Mouse (Mus musculus) kidney, adult 9 months (tissue): ENCODE measurements around the gene A630095N17Rik.

Experiments used
- DNase-seq: peaks from one replicate; pipeline ENCODE4 v3.0.0; 2022

The A630095N17Rik gene

GRCm38 (mm10) chr1:75213096-75213495 is 18.8 kb downstream of the A630095N17Rik start:
- no peak for DNase-seq

GRCm38 (mm10) chr1:75212542-75212941 is 19.4 kb downstream of the A630095N17Rik start:
- DNase-seq = peak; percentile 38

GRCm38 (mm10) chr1:75211141-75211708 is 20.7 kb downstream of the A630095N17Rik start:
- DNase-seq = peak; percentile 61

DNA sequence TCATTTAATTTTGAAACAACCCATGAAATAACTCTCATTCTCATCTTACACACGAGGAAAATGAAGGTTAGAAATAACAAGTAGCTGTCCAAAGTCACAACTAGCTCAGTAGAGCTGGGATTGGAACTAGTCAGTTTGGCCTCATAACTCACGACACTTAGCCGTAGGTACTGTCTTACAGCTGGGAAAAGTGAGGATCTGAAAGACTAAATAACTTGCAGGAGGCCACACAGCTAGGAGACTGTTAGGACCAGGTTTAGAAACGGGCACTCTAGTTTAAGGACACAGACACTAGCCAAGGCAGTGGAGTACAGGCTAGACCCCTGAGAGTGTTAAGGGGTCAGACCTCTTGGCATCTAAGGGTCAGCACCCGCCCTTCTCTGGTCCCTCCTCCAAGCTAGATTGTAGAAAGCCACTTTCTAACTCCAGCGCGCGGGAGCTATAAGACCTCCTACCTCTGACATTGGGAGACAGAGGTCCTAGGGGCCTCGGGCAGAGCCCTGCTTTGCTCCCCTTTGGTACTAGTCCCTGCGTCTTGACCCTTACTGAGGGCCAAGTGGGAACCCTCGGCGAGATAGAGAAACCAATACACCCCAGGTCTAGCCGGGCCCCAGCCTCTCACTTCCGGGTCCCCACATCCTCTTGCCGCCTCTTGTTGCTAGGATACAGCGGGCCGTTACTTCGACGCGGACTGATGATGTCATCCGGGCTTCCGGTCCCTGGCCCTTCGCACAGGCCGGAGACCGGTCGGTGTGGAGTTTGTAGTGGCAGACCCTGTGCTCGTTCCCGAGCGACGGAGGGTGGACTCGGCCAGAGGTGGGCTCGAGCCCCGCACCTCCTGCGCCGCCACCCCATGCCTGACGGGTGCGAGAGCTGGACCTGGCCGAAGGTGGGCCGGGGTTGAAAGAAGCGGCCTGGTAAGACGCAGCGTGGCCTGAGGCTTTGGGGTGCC is 21.5 kb downstream of the A630095N17Rik start, which contains the start of the genes Glb1l and Stk16:
Gene Glb1l, minus strand, starts transcription at position 678 of the 952 bp plus-strand sequence.
Gene Stk16, plus strand, starts transcription at position 703 of the 952 bp plus-strand sequence.
- peak; percentile 97 for DNase-seq

DNA sequence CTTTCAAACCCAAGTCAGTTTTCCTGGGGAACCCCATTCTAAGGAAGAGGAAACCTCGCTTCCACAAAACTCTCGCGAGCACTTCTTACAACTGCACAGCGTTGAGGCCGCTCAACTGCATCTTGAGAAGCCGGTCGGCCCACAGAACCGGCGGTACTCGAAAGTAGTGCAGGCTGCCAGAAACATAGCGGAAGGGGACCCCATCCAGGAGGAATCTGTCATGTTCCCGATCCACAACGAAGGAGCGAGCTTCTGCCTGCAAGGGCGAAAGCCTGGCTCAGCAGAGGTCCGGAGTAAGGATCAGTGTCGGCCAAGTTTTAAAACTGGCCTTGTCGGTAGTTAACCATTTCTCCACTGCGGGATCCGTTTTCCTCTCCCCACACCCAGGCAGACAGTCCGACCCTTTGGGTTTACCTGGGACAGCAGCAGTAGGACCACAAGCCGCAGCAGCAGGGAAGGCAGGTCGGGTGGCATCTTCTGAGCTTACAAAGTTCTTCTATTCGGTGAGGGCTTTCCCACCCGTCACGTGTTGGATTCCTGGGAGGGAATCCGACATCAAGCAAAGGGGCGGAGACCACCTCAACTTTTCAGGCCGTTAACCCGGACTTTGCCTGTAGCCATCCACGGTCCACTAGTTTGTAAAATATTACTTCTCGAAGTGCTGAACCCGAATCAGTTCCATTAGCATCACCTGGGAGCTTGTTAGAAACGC is 22.8 kb downstream of the A630095N17Rik start:
- DNase-seq = peak; percentile 95

GRCm38 (mm10) chr1:75201236-75201635 is 30.7 kb downstream of the A630095N17Rik start:
- DNase-seq = peak; percentile 86

- peak; percentile 70 for DNase-seq
Observed at GRCm38 (mm10) chr1:75192452-75192851, 39.5 kb downstream of the A630095N17Rik start.

GRCm38 (mm10) chr1:75191622-75192402 is 40.1 kb downstream of the A630095N17Rik start, which contains the start of the genes Ankzf1 and Atg9a:
Gene Ankzf1, plus strand, starts transcription at chr1:75192151.
Gene Atg9a, minus strand, starts transcription at chr1:75192196.
- DNase-seq = peak; percentile 99

DNA sequence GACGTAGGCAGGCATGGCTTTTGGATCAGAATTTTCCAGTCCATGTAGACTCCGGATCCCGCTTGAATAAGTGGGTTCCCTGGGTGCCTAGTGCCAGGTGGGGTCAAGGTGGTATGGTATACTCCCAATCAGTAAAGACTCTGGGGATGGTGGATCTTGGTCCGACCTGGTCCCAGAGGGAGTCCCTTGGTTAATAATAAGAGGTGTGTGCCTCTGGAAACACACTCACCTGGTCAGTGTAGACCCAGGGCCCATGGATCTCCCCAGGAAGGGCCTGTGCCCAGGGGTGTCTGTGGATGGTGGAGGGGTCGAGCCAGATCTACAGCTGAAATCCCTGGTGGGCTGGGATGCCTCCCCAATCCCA is 40.7 kb downstream of the A630095N17Rik start:
- peak; percentile 30 for DNase-seq

DNA sequence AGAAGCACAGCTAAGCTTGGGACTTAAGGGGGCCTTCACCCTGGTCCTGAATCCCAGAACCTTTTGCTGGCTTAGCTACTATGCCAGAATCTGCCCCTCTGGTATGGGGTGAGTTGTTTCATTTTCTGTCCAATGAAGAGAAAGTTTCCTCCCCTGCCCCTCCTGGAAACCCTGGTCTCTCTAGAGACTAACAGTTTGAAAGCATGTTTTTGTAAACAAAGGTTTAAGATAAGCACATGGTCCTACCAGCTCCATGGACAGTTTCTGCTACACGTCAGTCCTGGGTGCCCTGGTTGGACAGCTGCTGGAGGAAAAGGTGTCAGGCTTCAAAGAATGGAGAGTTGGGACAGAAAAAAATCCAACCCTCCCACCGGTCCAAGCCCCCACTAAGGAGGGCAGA is 41.3 kb downstream of the A630095N17Rik start:
- DNase-seq = no peak

GRCm38 (mm10) chr1:75187914-75188483 is 43.9 kb downstream of the A630095N17Rik start:
- DNase-seq = no peak

DNA sequence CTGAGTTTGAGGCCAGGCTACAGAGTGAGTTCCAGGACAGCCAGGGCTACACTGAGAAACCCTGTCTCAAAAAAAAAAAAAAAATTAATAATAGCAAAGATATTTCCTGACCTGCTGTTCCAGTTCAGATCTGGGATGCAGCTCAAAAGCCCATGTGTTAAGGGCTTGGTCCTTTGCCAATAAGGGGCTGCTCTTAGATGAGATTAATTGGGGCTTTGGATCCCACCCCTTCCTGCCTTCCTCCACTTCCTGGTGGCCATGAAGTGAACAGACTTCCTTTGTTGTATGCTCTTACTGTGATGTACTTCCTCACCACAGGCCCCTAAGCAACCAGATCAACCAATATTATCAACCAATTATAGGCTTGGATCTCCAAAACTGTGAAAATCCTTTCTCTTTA is 44.8 kb downstream of the A630095N17Rik start:
- no peak for DNase-seq

GRCm38 (mm10) chr1:75185495-75185894 is 46.4 kb downstream of the A630095N17Rik start:
- DNase-seq = no peak

DNA sequence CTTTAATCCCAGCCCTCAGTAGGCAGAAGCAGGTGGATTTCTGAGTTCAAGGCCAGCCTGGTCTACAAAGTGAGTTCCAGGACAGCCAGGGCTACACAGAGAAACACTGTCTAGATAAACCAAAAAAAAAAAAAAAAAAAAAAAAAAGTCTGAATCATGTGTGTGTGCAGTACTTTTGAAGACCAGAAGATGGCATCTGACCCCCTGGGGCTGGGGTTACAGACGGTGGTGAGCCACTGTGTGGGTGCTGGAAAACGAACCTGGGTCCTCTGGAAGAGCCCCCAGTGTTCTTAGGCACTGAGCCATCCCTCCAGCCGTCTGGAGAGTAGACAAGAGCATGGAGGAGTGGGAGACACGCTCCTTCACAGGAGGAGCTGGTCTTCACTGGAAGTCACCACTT is 49.7 kb downstream of the A630095N17Rik start:
- no peak for DNase-seq

GRCm38 (mm10) chr1:75181377-75181870 is 50.5 kb downstream of the A630095N17Rik start:
- no peak for DNase-seq

- no peak for DNase-seq
Observed at GRCm38 (mm10) chr1:75180741-75181140, 51.2 kb downstream of the A630095N17Rik start.

GRCm38 (mm10) chr1:75180105-75180590 is 51.8 kb downstream of the A630095N17Rik start, which contains the start of gene Abcb6:
Gene Abcb6, minus strand, starts transcription at chr1:75180392.
- peak; percentile 95 for DNase-seq

DNA sequence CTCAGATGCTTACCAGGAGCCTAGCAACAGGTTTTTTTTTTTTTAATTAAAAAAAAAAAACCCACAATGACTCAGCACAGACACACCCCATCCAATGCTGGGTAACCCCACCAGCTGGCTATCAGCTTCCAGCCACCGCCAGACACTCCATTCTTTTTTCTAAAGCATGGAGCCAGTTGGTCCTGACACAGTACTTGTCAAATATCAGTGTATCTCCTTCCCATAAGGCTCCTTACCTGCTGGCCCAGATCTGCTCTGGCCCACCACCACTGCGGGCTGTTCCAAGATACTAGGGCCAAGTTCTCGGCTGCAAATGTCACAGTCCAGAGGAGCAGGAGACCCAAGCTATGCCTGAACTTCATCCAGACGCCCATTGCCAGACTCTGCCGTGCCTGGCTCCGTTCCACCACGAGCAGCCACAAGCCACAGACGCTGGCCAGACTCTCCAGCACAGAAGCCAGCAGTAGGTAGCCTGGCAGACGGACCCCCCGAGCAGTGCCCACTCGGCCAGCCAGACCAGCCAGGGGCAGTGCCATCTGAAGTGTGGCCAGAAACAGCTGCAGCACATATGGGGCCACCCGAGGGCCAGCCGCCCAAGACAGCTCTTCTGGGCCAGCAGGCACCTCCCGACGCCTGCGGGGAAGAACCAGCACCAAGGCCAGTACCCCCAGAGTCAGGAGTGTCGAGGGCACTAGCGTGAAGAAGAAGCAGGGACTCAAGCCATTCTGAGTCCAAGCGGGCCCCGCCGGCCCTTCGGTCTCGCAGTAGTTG is 52.4 kb downstream of the A630095N17Rik start:
- peak; percentile 65 for DNase-seq
